Mouse (Mus musculus) midbrain, embryonic 11.5 days (tissue): ENCODE results near the gene Plekhn1. TPM values are rescaled to one million over a fixed set of nuclear protein-coding genes. Genes with fewer than 3 reads are reported as not detected.

Experiments used
- ATAC-seq: fragments of 200-750 bp; cut with Nextera tagmentation; 2 replicates; pipeline ENCODE4 v1.8.0; 2017; ENCODE audit warnings: moderate TSS enrichment, moderate library complexity; ENCODE audit not compliant: low FRiP score
- DNase-seq: peaks from one replicate; pipeline ENCODE4 v3.0.0; 2015; ENCODE audit warnings: low spot score; ENCODE audit errors: missing footprints
- H3K27ac ChIP-seq: fragments of 300-500 bp; sonication (generic); 2 replicates; pipeline ENCODE4 v1.5.1; 2014; ENCODE audit warnings: low read depth, low read length
- H3K27me3 ChIP-seq: fragments of 300-500 bp; sonication (generic); 2 replicates; pipeline ENCODE4 v1.6.1; 2014; ENCODE audit warnings: mild to moderate bottlenecking, low read length, moderate library complexity, mixed read lengths; ENCODE audit not compliant: control insufficient read depth, insufficient read depth
- H3K36me3 ChIP-seq: fragments of 300-500 bp; sonication (generic); 2 replicates; pipeline ENCODE4 v1.6.1; 2014; ENCODE audit warnings: mild to moderate bottlenecking, low read length, moderate library complexity, mixed read lengths; ENCODE audit not compliant: control insufficient read depth, insufficient read depth
- H3K4me1 ChIP-seq: fragments of 300-500 bp; sonication (generic); 2 replicates; pipeline ENCODE4 v1.6.1; 2014; ENCODE audit warnings: low read length; ENCODE audit not compliant: control insufficient read depth, insufficient read depth
- H3K4me2 ChIP-seq: fragments of 300-500 bp; sonication (generic); 2 replicates; pipeline ENCODE4 v1.6.1; 2014; ENCODE audit warnings: mild to moderate bottlenecking, moderate library complexity
- H3K4me3 ChIP-seq: fragments of 300-500 bp; sonication (generic); 2 replicates; pipeline ENCODE4 v1.5.1; 2014; ENCODE audit warnings: low read depth, low read length
- H3K9ac ChIP-seq: fragments of 300-500 bp; sonication (generic); 2 replicates; pipeline ENCODE4 v1.6.1; 2014; ENCODE audit warnings: low read length
- H3K9me3 ChIP-seq: fragments of 300-500 bp; sonication (generic); 2 replicates; pipeline ENCODE4 v1.6.1; 2016; ENCODE audit warnings: low read length; ENCODE audit not compliant: control insufficient read depth
- WGBS: fragments of 180-500 bp; shearing (Covaris S2); extraction: QIAGEN DNeasy Blood & Tissue Kit; methylation state at CpG from one replicate; pipeline ENCODE4 v1.1.7; 2014; 5-methylcytosine and 5-hydroxymethylcytosine counted together
- polyA plus RNA-seq: library from polyadenylated mRNA; unstranded; fragments of >200 nt; fragmentation: Nextera tagmentation; extraction: Ambion mirVana; gene quantifications from 2 replicates; pipeline ENCODE4 v1.2.1, GENCODE M21; 2014

Plekhn1 gene
- 15.6 and 18.1 TPM in 2 replicates for polyA plus RNA-seq

GRCm38 (mm10) chr4:156234701-156235213, at the start of gene Plekhn1:
TSS of gene Plekhn1 (minus strand) at chr4:156234857.
- Histone ChIP-seq H3K9ac (peak within 1 kb of the TSS; percentile 79), H3K27ac (peak within 1 kb of the TSS; percentile 71), H3K4me1 (peaks cover 11% of the 10 kb centered on the region), H3K9me3 (no peaks in the 10 kb centered on the region), H3K27me3 (no peaks in the 10 kb centered on the region), H3K4me3 (peak within 1 kb of the TSS; percentile 92), H3K36me3 (peaks cover 35% of the 10 kb centered on the region), H3K4me2 (peak within 1 kb of the TSS; percentile 89)
- peak; percentile 68 for ATAC-seq
- peak; percentile 97 for DNase-seq
- 0% methylated on average over 28 of the region's 48 CpGs for WGBS

- peak within 1 kb of the TSS; percentile 24 for H3K4me3 ChIP-seq
- H3K4me1 ChIP-seq = peaks cover 5% of the 10 kb centered on the region; the same call in 1 of the 2 replicates
- no peaks in the 10 kb centered on the region for H3K9me3 ChIP-seq
- H3K27me3 ChIP-seq = peaks cover 24% of the 10 kb centered on the region
- DNase-seq (peak; percentile 91), ATAC-seq (peak; percentile 36)
- H3K27ac ChIP-seq = no peak within 1 kb of the TSS
- H3K36me3 ChIP-seq = no peaks in the 10 kb centered on the region
- H3K4me2 ChIP-seq = peak within 1 kb of the TSS; percentile 38
- WGBS = 1% methylated on average over 26 of the region's 26 CpGs
- H3K9ac ChIP-seq = peak within 1 kb of the TSS; percentile 30; the same call in 1 of the 2 replicates
Measured at GRCm38 (mm10) chr4:156255078-156255839, 20.6 kb upstream of the Plekhn1 start, which contains the start of gene Samd11. TSS of gene Samd11 (minus strand) at chr4:156255657.

GRCm38 (mm10) chr4:156254361-156255077, 19.9 kb upstream of the Plekhn1 start:
- H3K27me3 ChIP-seq = peaks cover 24% of the 10 kb centered on the region
- peak overlapping the region; percentile 24 for H3K4me3 ChIP-seq
- no peaks in the 10 kb centered on the region for H3K9me3 ChIP-seq
- no peaks in the 10 kb centered on the region for H3K36me3 ChIP-seq
- H3K4me2 ChIP-seq = peak overlapping the region; percentile 38
- H3K4me1 ChIP-seq = peaks cover 5% of the 10 kb centered on the region; the same call in 1 of the 2 replicates
- peak; percentile 74 for ATAC-seq
- DNase-seq = peak; percentile 93
- H3K27ac ChIP-seq = no peak overlapping the region
- peak overlapping the region; percentile 30; the same call in 1 of the 2 replicates for H3K9ac ChIP-seq
- 2% methylated on average over 28 of the region's 30 CpGs for WGBS

- Histone ChIP-seq H3K27ac (no peak overlapping the region), H3K4me3 (no peak overlapping the region), H3K9ac (no peak overlapping the region), H3K4me1 (peaks cover 5% of the 10 kb centered on the region; the same call in 1 of the 2 replicates), H3K4me2 (no peak overlapping the region), H3K9me3 (no peaks in the 10 kb centered on the region), H3K27me3 (peaks cover 24% of the 10 kb centered on the region), H3K36me3 (peaks cover 1% of the 10 kb centered on the region; the same call in 1 of the 2 replicates)
- DNase-seq (no peak), ATAC-seq (0 out of 2 replicates have a peak, but pooled peaks have one; percentile 30)
- WGBS = 45% methylated on average over 7 of the region's 7 CpGs
Measured at GRCm38 (mm10) chr4:156253043-156253442, 18.4 kb upstream of the Plekhn1 start.

GRCm38 (mm10) chr4:156252619-156253018, 18.0 kb upstream of the Plekhn1 start:
- Histone ChIP-seq H3K27ac (0 out of 2 replicates have a peak overlapping the region, but pooled peaks have one; percentile 35), H3K27me3 (peaks cover 24% of the 10 kb centered on the region), H3K9ac (no peak overlapping the region), H3K4me1 (peaks cover 5% of the 10 kb centered on the region; the same call in 1 of the 2 replicates), H3K4me3 (no peak overlapping the region), H3K4me2 (no peak overlapping the region), H3K9me3 (no peaks in the 10 kb centered on the region), H3K36me3 (peaks cover 6% of the 10 kb centered on the region; the same call in 1 of the 2 replicates)
- 41% methylated on average over 3 of the region's 3 CpGs for WGBS
- DNase-seq (no peak), ATAC-seq (peak; percentile 25; the same call in 1 of the 2 replicates)

GRCm38 (mm10) chr4:156252140-156252539, 17.5 kb upstream of the Plekhn1 start:
- no peak; the same call in 1 of the 2 replicates for ATAC-seq
- peak overlapping the region; percentile 35; the same call in 1 of the 2 replicates for H3K27ac ChIP-seq
- no peaks in the 10 kb centered on the region for H3K9me3 ChIP-seq
- WGBS = 35% methylated on average over 7 of the region's 7 CpGs
- no peak overlapping the region for H3K4me2 ChIP-seq
- H3K27me3 ChIP-seq = peaks cover 24% of the 10 kb centered on the region
- H3K4me3 ChIP-seq = no peak overlapping the region
- DNase-seq = no peak
- peaks cover 6% of the 10 kb centered on the region; the same call in 1 of the 2 replicates for H3K36me3 ChIP-seq
- no peak overlapping the region for H3K9ac ChIP-seq
- H3K4me1 ChIP-seq = peaks cover 5% of the 10 kb centered on the region; the same call in 1 of the 2 replicates

- Histone ChIP-seq H3K36me3 (peaks cover 12% of the 10 kb centered on the region; the same call in 1 of the 2 replicates), H3K9me3 (no peaks in the 10 kb centered on the region), H3K4me3 (no peak overlapping the region), H3K4me2 (no peak overlapping the region), H3K9ac (no peak overlapping the region), H3K27me3 (peaks cover 24% of the 10 kb centered on the region), H3K4me1 (peaks cover 5% of the 10 kb centered on the region; the same call in 1 of the 2 replicates), H3K27ac (no peak overlapping the region)
- no peak for ATAC-seq
- 76% methylated on average over 8 of the region's 8 CpGs for WGBS
- DNase-seq = no peak
Measured at GRCm38 (mm10) chr4:156251081-156251480, 16.4 kb upstream of the Plekhn1 start.

GRCm38 (mm10) chr4:156249567-156249966, 14.9 kb upstream of the Plekhn1 start:
- WGBS = 63% methylated on average over 11 of the region's 11 CpGs
- Histone ChIP-seq H3K27ac (no peak overlapping the region), H3K4me2 (no peak overlapping the region), H3K9me3 (no peaks in the 10 kb centered on the region), H3K27me3 (peaks cover 11% of the 10 kb centered on the region), H3K4me1 (peaks cover 3% of the 10 kb centered on the region; the same call in 1 of the 2 replicates), H3K36me3 (peaks cover 20% of the 10 kb centered on the region), H3K9ac (no peak overlapping the region), H3K4me3 (no peak overlapping the region)
- no peak for ATAC-seq
- no peak for DNase-seq
